Mouse (Mus musculus): ENCODE measurements around the gene Ccar1.

DNA sequence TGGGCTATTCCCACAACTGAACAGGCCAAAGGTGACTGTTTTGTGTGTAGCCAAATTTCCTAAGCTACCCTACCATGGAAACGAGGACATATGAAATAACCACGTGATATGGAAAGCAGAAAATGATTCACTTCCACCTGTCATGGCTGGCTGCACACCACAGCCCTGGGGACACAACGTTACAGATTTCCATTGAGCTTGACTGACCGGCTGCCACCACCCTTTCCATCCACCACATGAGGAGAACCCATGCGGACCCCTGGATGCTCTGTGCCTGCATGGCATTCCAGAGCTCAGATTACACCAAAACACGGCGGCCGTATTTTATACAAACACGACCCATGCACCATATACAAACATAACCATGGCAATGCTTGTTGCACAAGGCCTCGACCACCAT, 78.6 kb downstream of the Ccar1 start:
- TF ChIP-seq CTCF (IDR thresholded peaks at IDR 0.05; ENCODE audit: low read depth) (no peak), EP300 (IDR thresholded peaks at IDR 0.05; ENCODE audit: low read depth) (no peak)

Data from liver, postnatal 0 days (tissue).